Mouse (Mus musculus) kidney, adult 2 months (tissue): Measurements from ENCODE around the gene AI837181.

Experiments
- CTCF ChIP-seq: fragments of 200-500 bp; conservative IDR thresholded peaks from 2 replicates; pipeline ENCODE4 v1.5.1; 2011; ENCODE audit warnings: low read depth, mild to moderate bottlenecking, control low read depth, low read length, moderate library complexity, mixed read lengths; ENCODE audit not compliant: insufficient read depth, insufficient read length
- POLR2A ChIP-seq: fragments of 200-500 bp; IDR thresholded peaks from one replicate; pipeline ENCODE4 v1.6.1; 2011; ENCODE audit warnings: low read depth, low read length, control low read depth

DNA sequence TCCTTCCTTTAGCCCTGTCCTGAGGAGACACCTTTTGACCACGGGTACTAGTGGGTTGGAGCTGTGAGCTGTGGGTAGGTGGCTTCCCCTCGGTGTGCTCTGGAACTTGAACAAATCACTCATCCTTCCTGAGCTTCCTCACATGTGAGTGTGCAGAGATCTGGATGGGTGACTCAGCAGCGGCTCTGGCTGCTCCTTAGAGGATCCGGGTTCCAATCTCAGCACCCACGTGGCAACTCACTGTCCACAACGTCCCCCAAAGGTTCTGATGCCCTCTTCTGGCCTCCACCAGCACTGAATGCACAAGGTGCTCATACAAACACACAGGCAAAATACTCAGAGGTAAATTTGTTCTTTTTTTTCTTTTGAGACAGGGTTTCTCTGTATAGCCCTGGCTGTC is 26.8 kb downstream of the AI837181 start:
- TF ChIP-seq POLR2A (no peak), CTCF (no peak)
